Comparison of ENCODE assay signal across 15 mouse cellular contexts in the genomic region with DNA sequence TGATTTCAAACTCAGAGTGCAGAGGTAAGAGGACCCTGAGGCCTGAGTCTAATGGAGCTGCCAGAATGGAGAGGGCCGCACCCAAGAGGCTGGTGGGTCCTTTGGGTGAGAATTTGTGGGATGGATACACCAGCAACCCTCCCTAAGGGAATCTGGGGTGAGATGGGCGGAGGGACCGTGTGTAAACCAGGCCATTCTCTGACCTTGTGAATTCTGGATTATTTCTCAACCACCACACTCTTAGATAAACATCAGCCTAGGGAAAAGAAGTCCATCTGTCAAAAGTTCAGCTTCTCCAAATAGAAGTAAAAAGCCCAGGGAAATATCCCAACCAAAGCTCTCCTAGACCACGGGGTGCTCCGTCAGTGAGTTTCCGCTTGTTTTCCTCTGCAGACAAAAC.
DNase-seq lines count a peak whose midpoint lies in the region; ATAC-seq and TF ChIP-seq lines count a peak whose summit lies in the region.
"Had no signal": no experiment of that assay in that cellular context is flagged by ENCODE, and none has a peak within 500 bp of the region (broad histone marks: within the 10 kb centered on the region; RNA-seq: fewer than 3 reads in every experiment).

No protein-coding gene starts in this region.

- H3K36me3 ChIP-seq in kidney, embryonic 16.5 days (ENCODE audit: insufficient read depth, low read length): no peaks in the 10 kb centered on the region
- H3K36me3 ChIP-seq in liver, embryonic 14.5 days (replicated peaks; ENCODE audit: control insufficient read depth, insufficient read depth, low read depth): no peaks in the 10 kb centered on the region
- no peaks in the 10 kb centered on the region for H3K36me3 ChIP-seq in forebrain, embryonic 10.5 days (replicated peaks)
- H3K36me3 ChIP-seq: forebrain, embryonic 12.5 days; midbrain, embryonic 13.5 days had no signal

- no peak overlapping the region for H3K4me3 ChIP-seq in kidney, embryonic 16.5 days (ENCODE audit: low read length)
- no peak overlapping the region for H3K4me3 ChIP-seq in liver, embryonic 14.5 days (ENCODE audit: insufficient read depth in 1 of 2, low read depth in 2 of 2, low read length in 2 of 2)
- no peak overlapping the region for H3K4me3 ChIP-seq in forebrain, embryonic 10.5 days
- H3K4me3 ChIP-seq: forebrain, embryonic 12.5 days; heart, embryonic 15.5 days; midbrain, embryonic 13.5 days had no signal

- no peak overlapping the region for H3K4me2 ChIP-seq in kidney, embryonic 16.5 days (replicated peaks; ENCODE audit: low read depth, low read length)
- no peak overlapping the region for H3K4me2 ChIP-seq in liver, embryonic 14.5 days (ENCODE audit: low read depth)
- H3K4me2 ChIP-seq: forebrain, embryonic 12.5 days; heart, embryonic 15.5 days; midbrain, embryonic 13.5 days had no signal

- 61% methylated on average over 6 of the region's 6 CpGs for WGBS in kidney, embryonic 16.5 days
- 72% methylated on average over 6 of the region's 6 CpGs for WGBS in liver, embryonic 14.5 days (ENCODE audit: insufficient replicate concordance)
- WGBS in forebrain, embryonic 10.5 days: 90% methylated on average over 6 of the region's 6 CpGs

- no peak for TF ChIP-seq EP300 in liver, embryonic 14.5 days (IDR thresholded peaks at IDR 0.05; ENCODE audit: low read depth)

- no peak for TF ChIP-seq CTCF in liver, embryonic 14.5 days (IDR thresholded peaks at IDR 0.05; ENCODE audit: low read depth)

- ATAC-seq in kidney, embryonic 16.5 days (ENCODE audit: low FRiP score, low TSS enrichment): no peak
- ATAC-seq in liver, embryonic 14.5 days (ENCODE audit: insufficient read depth): peak; percentile 56; the same call in 1 of the 2 replicates
- ATAC-seq: hindbrain, embryonic 16.5 days; midbrain, embryonic 13.5 days had no signal

- H3K9me3 ChIP-seq in kidney, embryonic 16.5 days (ENCODE audit: low read length): no peaks in the 10 kb centered on the region
- H3K9me3 ChIP-seq in liver, embryonic 14.5 days (ENCODE audit: control insufficient read depth, low read length): no peaks in the 10 kb centered on the region
- H3K9me3 ChIP-seq in forebrain, embryonic 10.5 days: no peaks in the 10 kb centered on the region
- H3K9me3 ChIP-seq: forebrain, embryonic 12.5 days; heart, embryonic 15.5 days; midbrain, embryonic 13.5 days had no signal

- H3K27ac ChIP-seq in kidney, embryonic 16.5 days (ENCODE audit: low read length): peak overlapping the region; percentile 35; the same call in 1 of the 2 replicates
- H3K27ac ChIP-seq in liver, embryonic 14.5 days: no peak overlapping the region
- H3K27ac ChIP-seq in forebrain, embryonic 10.5 days: no peak overlapping the region
- H3K27ac ChIP-seq: forebrain, embryonic 12.5 days; heart, embryonic 15.5 days; midbrain, embryonic 13.5 days had no signal

- no peaks in the 10 kb centered on the region for H3K4me1 ChIP-seq in kidney, embryonic 16.5 days (ENCODE audit: insufficient read depth, low read length)
- peaks cover 0 to 4% of the 10 kb centered on the region in 2 experiments; a peak in 1 of 4 replicates for H3K4me1 ChIP-seq in liver, embryonic 14.5 days (replicated peaks; ENCODE audit: control insufficient read depth in 2 of 2, insufficient read depth in 2 of 2, low read length in 1 of 2)
- 0 out of 2 replicates have a peak, but pooled peaks cover 6% of the 10 kb centered on the region for H3K4me1 ChIP-seq in forebrain, embryonic 10.5 days
- H3K4me1 ChIP-seq: forebrain, embryonic 12.5 days; midbrain, embryonic 13.5 days had no signal

- no peak overlapping the region for H3K9ac ChIP-seq in kidney, embryonic 16.5 days (replicated peaks; ENCODE audit: low read length)
- H3K9ac ChIP-seq in liver, embryonic 14.5 days (replicated peaks): no peak overlapping the region
- H3K9ac ChIP-seq: forebrain, embryonic 12.5 days; heart, embryonic 15.5 days; midbrain, embryonic 13.5 days had no signal

- no peaks in the 10 kb centered on the region for H3K27me3 ChIP-seq in kidney, embryonic 16.5 days (ENCODE audit: insufficient read depth, low read length)
- no peaks in the 10 kb centered on the region for H3K27me3 ChIP-seq in liver, embryonic 14.5 days (ENCODE audit: control insufficient read depth, insufficient read depth, low read length)
- H3K27me3 ChIP-seq in forebrain, embryonic 10.5 days (ENCODE audit: poor library complexity, severe bottlenecking): no peaks in the 10 kb centered on the region
- H3K27me3 ChIP-seq: forebrain, embryonic 12.5 days; heart, embryonic 15.5 days; midbrain, embryonic 13.5 days had no signal

- DNase-seq in adrenal gland, postnatal 10 days: peak; percentile 32
- no peak for DNase-seq in adrenal gland, adult 8-10 months
- DNase-seq in kidney, postnatal 4 days: no peak
- peak; percentile 44 for DNase-seq in adipocyte (ENCODE audit: low spot score)
- peak in 2 of 3 experiments; percentile 19 to 30 for DNase-seq in liver, embryonic 14.5 days (ENCODE audit: low read depth in 3 of 3, low spot score in 3 of 3)
- no peak for DNase-seq in forebrain, embryonic 10.5 days (ENCODE audit: extremely low spot score, low spot score)
- DNase-seq in right cerebral cortex, adult 2 months (ENCODE audit: low spot score in 2 of 2): no peak
- DNase-seq: gastrocnemius, postnatal 10 days; retina, postnatal 1 day; thymus, postnatal 25 days had no signal

Comparison
In these comparisons a context has a peak if more than half of its experiments do, and no peak if none do; other contexts are left out.
1. DNase-seq: peak in adrenal gland, postnatal 10 days (single experiment), adipocyte (single experiment) and liver, embryonic 14.5 days (2 of 3); none in adrenal gland, adult 8-10 months (single experiment), kidney, postnatal 4 days (0 of 2), forebrain, embryonic 10.5 days (single experiment) and right cerebral cortex, adult 2 months (0 of 2).